Mouse (Mus musculus) thymus, postnatal 0 days (tissue): Measurements from ENCODE around the gene Fip1l1. TPM values are rescaled to one million over a fixed set of nuclear protein-coding genes. Genes with fewer than 3 reads are reported as not detected.
A peak's percentile ranks its signal among the peaks of the same experiment; 100 is the strongest.

Experiments used
- DNase-seq: peaks from one replicate; pipeline ENCODE4 v3.0.0-alpha.2; 2015; ENCODE audit warnings: low spot score
- polyA plus RNA-seq: library from polyadenylated mRNA; unstranded; fragments of >200 nt; fragmentation: Nextera tagmentation; extraction: Ambion mirVana; gene quantifications from 2 replicates; pipeline ENCODE4 v1.2.1, GENCODE M21; 2015

Fip1l1 gene
- polyA plus RNA-seq: 89.3 and 91.0 TPM in 2 replicates

- DNase-seq: peak; percentile 98
Measured at GRCm38 (mm10) chr5:74535240-74536021, at the start of gene Fip1l1. Gene Fip1l1, plus strand, starts transcription at chr5:74535449.

DNA sequence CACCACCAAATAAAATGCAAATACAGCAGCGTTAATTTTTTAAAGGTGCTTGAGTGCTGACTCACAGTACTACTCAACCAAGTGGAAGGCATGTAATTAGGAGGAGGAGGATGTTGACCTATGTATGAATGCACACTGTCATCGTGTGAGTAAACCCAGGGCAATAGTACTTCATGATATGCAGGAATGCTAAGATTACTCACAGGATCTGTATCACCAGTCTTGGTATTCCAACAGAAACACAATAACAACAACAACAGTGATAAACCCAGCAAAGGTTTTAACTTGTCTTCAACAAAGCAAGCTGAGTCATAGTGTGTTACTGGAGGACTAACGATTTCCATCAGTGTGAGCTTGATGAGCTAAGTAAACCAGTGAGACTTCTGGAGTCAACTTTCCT lies 42.5 kb upstream of the Fip1l1 start:
- DNase-seq: no peak

GRCm38 (mm10) chr5:74511686-74512085 lies 23.6 kb upstream of the Fip1l1 start:
- DNase-seq: no peak

- no peak for DNase-seq
Measured at GRCm38 (mm10) chr5:74527025-74527424, 8.2 kb upstream of the Fip1l1 start.

DNA sequence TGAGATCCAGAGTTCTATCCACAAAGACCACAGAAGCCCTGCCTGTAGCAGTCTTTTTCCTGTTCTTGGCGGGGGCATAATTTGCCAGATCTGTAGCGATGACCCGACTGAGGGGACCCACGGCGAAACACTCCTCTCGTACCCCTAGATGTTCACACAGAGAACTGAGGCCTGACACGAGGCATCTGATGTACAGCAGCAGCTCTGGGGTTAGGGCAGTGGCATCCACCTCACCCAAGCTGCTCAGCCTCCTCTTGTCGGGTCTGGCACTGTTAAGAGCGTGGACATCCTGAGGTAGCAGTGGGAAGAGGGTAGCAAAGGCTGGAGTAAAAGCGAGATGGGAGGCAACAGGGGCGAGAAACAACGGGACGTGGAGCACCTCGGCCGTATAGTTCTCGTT lies 4.5 kb upstream of the Fip1l1 start:
- DNase-seq: no peak

- peak; percentile 96 for DNase-seq
Measured at GRCm38 (mm10) chr5:74531630-74532280, 3.5 kb upstream of the Fip1l1 start, which contains the start of gene Scfd2. Gene Scfd2, minus strand, starts transcription at chr5:74531759.

DNA sequence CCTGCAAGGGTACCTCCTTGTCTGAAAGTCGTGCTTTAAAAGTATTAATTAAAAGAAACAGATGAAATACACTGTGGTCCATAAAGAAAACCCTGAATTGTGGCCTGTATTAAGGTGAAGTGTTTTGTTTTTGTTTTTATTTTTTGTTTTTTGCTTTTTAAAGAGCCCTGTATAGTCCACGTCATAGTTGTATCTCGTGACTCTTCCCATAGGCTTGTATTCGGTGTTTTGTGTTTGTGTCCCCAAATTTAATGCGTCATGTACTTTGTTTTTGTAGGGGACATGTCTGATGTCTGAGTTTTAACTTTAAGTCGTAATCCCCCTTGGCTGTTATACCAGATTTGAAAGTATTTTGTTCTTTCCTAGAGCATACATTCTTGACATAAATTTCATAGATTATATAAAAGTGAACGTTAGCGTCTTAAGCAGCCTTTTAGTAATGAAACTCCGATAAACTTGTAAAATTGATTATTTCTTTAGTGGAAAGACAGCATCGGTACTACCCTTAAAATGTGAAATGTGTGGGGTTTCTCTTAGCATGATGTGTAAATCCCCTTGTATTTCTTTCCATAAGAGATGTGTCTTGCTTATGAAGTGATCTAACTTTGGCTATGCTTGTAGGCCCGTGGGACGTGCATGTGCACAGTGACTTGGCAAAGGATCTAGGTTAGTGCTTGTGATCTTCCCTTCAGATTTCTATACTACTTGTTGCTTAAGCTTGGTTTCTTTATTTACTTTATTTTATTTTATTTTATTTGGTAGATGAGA lies 1.1 kb downstream of the Fip1l1 start:
- no peak for DNase-seq

GRCm38 (mm10) chr5:74545606-74546005 lies 10.4 kb downstream of the Fip1l1 start:
- DNase-seq: no peak

- DNase-seq: no peak
Measured at GRCm38 (mm10) chr5:74549566-74549965, 14.3 kb downstream of the Fip1l1 start.

DNA sequence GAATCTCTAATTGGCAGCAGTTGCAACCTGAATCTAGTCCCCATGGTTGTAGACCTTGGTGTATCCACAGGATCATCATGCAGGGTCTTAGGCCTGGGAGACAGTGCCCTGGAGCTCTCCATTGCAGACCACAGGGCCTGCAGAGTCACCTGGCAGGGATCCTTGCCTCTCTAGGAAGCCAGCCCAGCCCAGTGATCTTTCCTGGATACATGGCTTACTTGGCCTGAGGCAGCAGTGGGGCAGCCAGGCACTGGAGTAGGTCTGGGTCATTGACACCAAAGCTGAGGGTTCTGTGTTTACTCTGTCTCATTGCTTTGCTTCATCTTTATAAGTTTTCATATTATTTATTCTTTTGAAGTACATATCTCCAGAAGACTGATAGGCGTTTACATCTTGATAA lies 25.9 kb downstream of the Fip1l1 start:
- DNase-seq: no peak

GRCm38 (mm10) chr5:74571767-74572166 lies 36.5 kb downstream of the Fip1l1 start:
- no peak for DNase-seq

- no peak for DNase-seq
Measured at GRCm38 (mm10) chr5:74589133-74589532, 53.9 kb downstream of the Fip1l1 start.

- no peak for DNase-seq
Measured at GRCm38 (mm10) chr5:74591413-74591812, 56.2 kb downstream of the Fip1l1 start.

GRCm38 (mm10) chr5:74593147-74593546 lies 57.9 kb downstream of the Fip1l1 start:
- DNase-seq: no peak

DNA sequence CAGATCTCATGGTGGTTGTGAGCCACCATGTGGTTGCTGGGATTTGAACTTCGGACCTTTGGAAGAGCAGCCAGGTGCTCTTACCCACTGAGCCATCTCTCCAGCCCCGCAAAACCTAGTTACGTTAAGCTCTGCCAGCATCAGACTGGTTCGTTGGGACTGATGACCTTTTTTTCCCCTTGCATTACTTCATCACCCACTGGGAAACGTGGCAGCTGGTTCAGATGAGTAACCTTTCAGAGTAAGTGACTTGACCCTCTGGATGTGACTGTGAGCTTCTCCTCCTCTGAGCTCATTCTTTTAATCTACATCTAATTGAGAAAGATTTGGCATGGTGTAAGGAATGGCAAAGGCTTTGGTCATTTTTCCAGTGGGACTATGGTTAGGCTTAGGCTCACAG lies 64.8 kb downstream of the Fip1l1 start:
- no peak for DNase-seq

DNA sequence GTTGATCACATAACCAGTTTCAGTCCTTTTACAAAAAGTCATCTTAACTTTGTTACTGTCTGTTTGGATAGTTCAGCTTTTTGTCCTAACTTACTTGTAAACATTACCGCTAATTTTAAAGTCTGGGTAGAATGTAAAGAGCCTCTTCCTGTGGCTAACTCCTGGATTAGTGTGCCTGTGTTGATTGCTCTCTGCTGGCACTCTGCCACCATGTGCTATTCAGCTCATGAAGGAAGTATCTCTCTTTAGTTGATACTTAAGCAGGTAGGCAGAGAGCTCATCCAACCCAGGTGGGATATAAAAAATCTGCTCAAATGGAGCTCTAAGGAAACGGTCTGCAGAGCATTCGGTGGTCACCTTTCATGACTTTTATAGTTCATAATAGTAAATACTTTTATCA lies 65.9 kb downstream of the Fip1l1 start:
- DNase-seq: no peak

GRCm38 (mm10) chr5:74601965-74602364 lies 66.7 kb downstream of the Fip1l1 start:
- DNase-seq: no peak

GRCm38 (mm10) chr5:74602371-74602770 lies 67.1 kb downstream of the Fip1l1 start:
- no peak for DNase-seq

DNA sequence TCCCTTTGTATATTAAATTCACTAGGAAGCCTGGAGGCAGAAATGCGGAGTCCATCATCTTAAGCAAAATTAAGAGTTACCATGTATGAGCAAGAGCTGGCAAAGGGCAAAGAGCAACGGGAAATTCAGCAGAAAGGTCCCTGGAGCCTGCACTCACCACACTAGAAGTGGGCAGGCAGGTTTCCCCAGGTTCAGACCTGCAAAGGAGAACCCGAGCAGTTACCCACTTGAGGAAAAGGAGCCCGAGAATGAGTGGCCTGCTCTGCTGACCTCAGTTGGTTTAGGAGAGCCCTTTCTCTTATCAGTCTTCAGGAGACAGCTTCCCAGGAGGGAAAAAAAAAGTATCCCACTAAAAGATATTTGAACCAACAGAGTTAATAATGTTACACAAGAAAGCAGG lies 68.1 kb downstream of the Fip1l1 start:
- no peak for DNase-seq

DNA sequence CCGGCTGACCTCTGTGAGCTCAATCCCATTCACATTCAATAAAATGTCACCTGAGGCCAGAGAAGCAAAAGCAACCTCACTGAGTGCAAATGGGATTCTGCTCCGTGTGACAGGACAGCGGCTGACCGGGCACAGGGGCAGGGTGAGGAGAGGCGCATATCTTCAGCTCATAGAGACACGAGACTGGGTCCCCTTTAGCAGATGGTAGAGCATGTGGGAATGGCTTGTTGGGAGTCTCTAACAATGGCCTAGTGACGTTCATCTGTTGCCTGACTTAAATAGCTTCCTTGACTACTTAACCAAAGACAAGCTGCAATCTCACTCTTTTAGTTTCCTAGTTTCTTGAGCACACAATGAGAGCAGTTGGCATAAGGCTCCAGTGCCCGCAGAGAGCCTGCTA lies 71.0 kb downstream of the Fip1l1 start:
- DNase-seq: no peak

DNA sequence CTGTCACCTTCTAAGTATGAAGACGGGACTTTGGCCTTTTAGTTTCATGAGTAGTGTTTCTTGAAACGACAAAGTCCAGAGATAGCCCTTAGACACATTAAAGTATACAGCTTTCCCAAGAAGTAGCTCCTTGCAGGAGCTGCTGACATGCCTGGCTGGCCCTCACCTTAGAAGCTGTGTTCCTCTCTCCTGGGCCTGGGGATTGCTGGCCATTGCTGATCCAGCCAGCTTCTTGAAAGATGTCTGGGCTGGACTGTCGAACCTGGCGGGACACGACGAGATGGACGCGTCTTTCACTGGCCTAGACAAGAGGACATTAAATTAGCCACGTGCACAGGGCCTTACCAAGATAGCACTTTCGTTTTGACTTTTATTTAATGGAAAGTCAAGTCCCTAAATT lies 75.3 kb downstream of the Fip1l1 start:
- no peak for DNase-seq

DNA sequence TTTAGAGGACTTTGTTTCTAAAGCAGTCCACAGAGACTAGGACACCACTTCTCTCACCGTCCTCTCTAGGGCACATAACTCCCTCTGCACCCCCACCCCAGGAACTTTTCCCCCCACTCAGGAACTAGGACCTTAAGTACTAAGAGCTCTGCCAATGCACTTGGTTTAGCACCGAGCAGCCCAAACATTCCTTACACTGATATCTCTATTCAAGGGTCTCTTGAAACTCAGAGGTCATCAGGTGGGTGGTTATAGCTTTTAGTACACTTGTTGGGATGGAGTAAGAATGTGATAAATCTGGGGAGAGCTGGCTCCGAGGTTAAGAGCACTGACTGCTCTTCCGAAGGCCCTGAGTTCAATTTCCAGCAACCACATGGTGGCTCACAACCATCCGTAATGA lies 77.5 kb downstream of the Fip1l1 start:
- no peak for DNase-seq
